ENCODE assay signal across 27 mouse cellular contexts in genomic region chr11:119093322-119093721, GRCm38 (mm10). TPM values are rescaled to one million over a fixed set of nuclear protein-coding genes. Genes with fewer than 3 reads are reported as not detected.
DNase-seq lines count a peak whose midpoint lies in the region; ATAC-seq and TF ChIP-seq lines count a peak whose summit lies in the region.
"Had no signal": no experiment of that assay in that cellular context is flagged by ENCODE, and none has a peak within 500 bp of the region (broad histone marks: within the 10 kb centered on the region; RNA-seq: fewer than 3 reads in every experiment).

No protein-coding gene starts in this region.

- peak; percentile 82 for DNase-seq in 416B (ENCODE audit: low read depth)
- no peak for DNase-seq in CH12.LX (ENCODE audit: extremely low read depth)
- no peak for DNase-seq in adrenal gland, postnatal 36 days
- no peak for DNase-seq in lung, postnatal 0 days (ENCODE audit: low spot score)
- no peak for DNase-seq in frontal cortex, postnatal 10 days (ENCODE audit: low spot score in 2 of 2)
- DNase-seq: adrenal gland, adult 2 months; adrenal gland, postnatal 10 days; adrenal gland, postnatal 25 days; B cell, adult 2 months; cerebellum, adult 11-12 months; cerebellum, adult 2 months; cerebellum, adult 9-10 months; cerebellum, postnatal 10 days; cerebellum, postnatal 25 days; embryo, embryonic 11 days had no signal

- peak; percentile 81 for TF ChIP-seq EP300 in CH12.LX (IDR thresholded peaks at IDR 0.05; ENCODE audit: low read length)
- no peak for TF ChIP-seq EP300 in lung, postnatal 0 days (IDR thresholded peaks at IDR 0.05)

- H3K9ac ChIP-seq in CH12.LX (ENCODE audit: insufficient read depth, low read depth), result no peak overlapping the region
- no peak overlapping the region for H3K9ac ChIP-seq in neural tube, embryonic 15.5 days (replicated peaks)
- H3K9ac ChIP-seq in lung, postnatal 0 days (replicated peaks; ENCODE audit: low read depth), result no peak overlapping the region
- H3K9ac ChIP-seq: embryonic facial prominence, embryonic 13.5 days; embryonic facial prominence, embryonic 15.5 days; forebrain, embryonic 12.5 days had no signal

- dilution Hi-C loops in CH12.LX (cut with MboI; ENCODE audit: extremely low pct_ligation_motif_present, extremely low pct_unique_long_range_greater_than_20kb, low sequenced_read_pairs), result no loop called here

- no peak; the same call in 1 of the 2 replicates for TF ChIP-seq RAD21 in CH12.LX (IDR thresholded peaks at IDR 0.05; ENCODE audit: low read depth, low read length)

- TF ChIP-seq POLR2A in CH12.LX (IDR thresholded peaks at IDR 0.05; ENCODE audit: low read depth, low read length), result no peak

- H3K4me1 ChIP-seq in CH12.LX (ENCODE audit: control insufficient read depth in 1 of 2, insufficient read depth in 2 of 2), result peaks cover 5 to 50% of the 10 kb centered on the region in 2 experiments; a peak in 3 of 4 replicates
- H3K4me1 ChIP-seq in neural tube, embryonic 15.5 days, result peaks cover 37% of the 10 kb centered on the region
- H3K4me1 ChIP-seq in lung, postnatal 0 days (ENCODE audit: insufficient read depth, low read depth, low read length), result peaks cover 21% of the 10 kb centered on the region

- in situ Hi-C loops in CH12.LX (cut with MboI; ENCODE audit: low pct_ligation_motif_present, low pct_unique_long_range_greater_than_20kb, low sequenced_read_pairs), result loop anchor here (5.0 kb wide), 3 partner anchors 34 to 99 kb away; no protein-coding TSS in a partner anchor

- no peak overlapping the region for H3K27ac ChIP-seq in CH12.LX (ENCODE audit: insufficient read depth, low read depth)
- H3K27ac ChIP-seq in neural tube, embryonic 15.5 days (replicated peaks), result no peak overlapping the region
- no peak overlapping the region for H3K27ac ChIP-seq in lung, postnatal 0 days (ENCODE audit: low read length)
- H3K27ac ChIP-seq: embryonic facial prominence, embryonic 13.5 days; embryonic facial prominence, embryonic 15.5 days; forebrain, embryonic 10.5 days; forebrain, embryonic 12.5 days had no signal

- H3K4me2 ChIP-seq in CH12.LX (ENCODE audit: insufficient read depth, low read depth, poor library complexity, severe bottlenecking), result no peak overlapping the region
- H3K4me2 ChIP-seq in neural tube, embryonic 15.5 days, result no peak overlapping the region
- no peak overlapping the region for H3K4me2 ChIP-seq in lung, postnatal 0 days (replicated peaks; ENCODE audit: low read depth, low read length)
- H3K4me2 ChIP-seq: embryonic facial prominence, embryonic 13.5 days; embryonic facial prominence, embryonic 15.5 days; forebrain, embryonic 12.5 days had no signal

- TF ChIP-seq CTCF in CH12.LX (conservative IDR thresholded peaks at IDR 0.05 in 1 of 2, IDR thresholded peaks at IDR 0.05 in 1 of 2; ENCODE audit: low read depth in 2 of 2, low read length in 2 of 2), result no peak
- no peak for TF ChIP-seq CTCF in lung, postnatal 0 days (IDR thresholded peaks at IDR 0.05)

- H3K79me2 ChIP-seq in CH12.LX (replicated peaks; ENCODE audit: control insufficient read depth, extremely low read depth, insufficient read depth, poor library complexity, severe bottlenecking), result no peaks in the 10 kb centered on the region

- H3K9me3 ChIP-seq in CH12.LX (replicated peaks; ENCODE audit: low read length), result no peaks in the 10 kb centered on the region
- H3K9me3 ChIP-seq in neural tube, embryonic 15.5 days (replicated peaks), result no peaks in the 10 kb centered on the region
- H3K9me3 ChIP-seq in lung, postnatal 0 days (ENCODE audit: low read length), result no peaks in the 10 kb centered on the region
- H3K9me3 ChIP-seq: embryonic facial prominence, embryonic 13.5 days; embryonic facial prominence, embryonic 15.5 days; forebrain, embryonic 10.5 days; forebrain, embryonic 12.5 days had no signal

- ATAC-seq in common myeloid progenitor, adult 5-6 weeks (replicated peaks; ENCODE audit: low read depth, poor library complexity, severe bottlenecking), result peak; percentile 33; the same call in 1 of the 2 replicates
- peak; percentile 11; the same call in 1 of the 2 replicates for ATAC-seq in megakaryocyte, adult 5-6 weeks (ENCODE audit: poor library complexity, severe bottlenecking)
- no peak for ATAC-seq in neural tube, embryonic 15.5 days (ENCODE audit: low FRiP score)
- no peak for ATAC-seq in lung, postnatal 0 days
- ATAC-seq: CD4-positive, CD25-positive, alpha-beta regulatory T cell, adult 4 months; forebrain, embryonic 14.5 days; forebrain, embryonic 16.5 days; Patski had no signal

- peaks cover 47% of the 10 kb centered on the region for H3K27me3 ChIP-seq in CH12.LX (replicated peaks)
- peaks cover 20% of the 10 kb centered on the region for H3K27me3 ChIP-seq in neural tube, embryonic 15.5 days (replicated peaks)
- H3K27me3 ChIP-seq in lung, postnatal 0 days (replicated peaks; ENCODE audit: insufficient read depth, low read length), result no peaks in the 10 kb centered on the region
- H3K27me3 ChIP-seq: Patski had no signal

- no peak overlapping the region for H3K4me3 ChIP-seq in CH12.LX (replicated peaks in 1 of 3; ENCODE audit: low read depth in 2 of 3, low read length in 2 of 3, poor library complexity in 1 of 3)
- no peak overlapping the region for H3K4me3 ChIP-seq in neural tube, embryonic 15.5 days (replicated peaks)
- H3K4me3 ChIP-seq in lung, postnatal 0 days (ENCODE audit: low read depth, low read length), result no peak overlapping the region
- H3K4me3 ChIP-seq: embryonic facial prominence, embryonic 13.5 days; embryonic facial prominence, embryonic 15.5 days; erythroblast, embryonic 14.5 days; forebrain, embryonic 10.5 days; forebrain, embryonic 12.5 days had no signal

- 67% methylated on average over 1 of the region's 1 CpGs for WGBS in neural tube, embryonic 15.5 days
- WGBS in lung, postnatal 0 days, result 50% methylated on average over 1 of the region's 1 CpGs

- H3K36me3 ChIP-seq in CH12.LX (replicated peaks in 1 of 2; ENCODE audit: control insufficient read depth in 1 of 2, insufficient read depth in 1 of 2, low read length in 1 of 2), result no peaks in the 10 kb centered on the region
- H3K36me3 ChIP-seq in neural tube, embryonic 15.5 days, result no peaks in the 10 kb centered on the region
- H3K36me3 ChIP-seq in lung, postnatal 0 days (ENCODE audit: insufficient read depth, low read length), result no peaks in the 10 kb centered on the region
- H3K36me3 ChIP-seq: embryonic facial prominence, embryonic 13.5 days; embryonic facial prominence, embryonic 15.5 days; forebrain, embryonic 10.5 days; forebrain, embryonic 12.5 days had no signal

TF ChIP-seq in CH12.LX, 34 proteins besides CTCF, POLR2A, EP300 and RAD21:
- TF ChIP-seq ETS1 (conservative IDR thresholded peaks at IDR 0.05; ENCODE audit: low read depth, low read length) (peak; percentile 68), HCFC1 (IDR thresholded peaks at IDR 0.05; ENCODE audit: low read depth, low read length) (no peak), MAZ (IDR thresholded peaks at IDR 0.05; ENCODE audit: low read depth, low read length) (peak; percentile 70), TCF12 (IDR thresholded peaks at IDR 0.05; ENCODE audit: low read depth, low read length) (0 out of 2 replicates have a peak, but pooled peaks have one; percentile 36), ELF1 (IDR thresholded peaks at IDR 0.05; ENCODE audit: low read depth, low read length) (0 out of 2 replicates have a peak, but pooled peaks have one; percentile 12), IRF4 (IDR thresholded peaks at IDR 0.05; ENCODE audit: low read depth, low read length) (peak; percentile 43; the same call in 1 of the 2 replicates), SMC3 (IDR thresholded peaks at IDR 0.05; ENCODE audit: low read depth, low read length) (no peak), ZC3H11A (IDR thresholded peaks at IDR 0.05; ENCODE audit: low read depth, low read length) (no peak), BHLHE40 (IDR thresholded peaks at IDR 0.05; ENCODE audit: low read depth, low read length) (peak; percentile 36; the same call in 1 of the 2 replicates), MEF2A (IDR thresholded peaks at IDR 0.05; ENCODE audit: borderline replicate concordance, low read depth, low read length) (0 out of 2 replicates have a peak, but pooled peaks have one; percentile 19), CHD2 (IDR thresholded peaks at IDR 0.05; ENCODE audit: low read length) (peak; percentile 56; the same call in 1 of the 2 replicates)

RNA-seq across cellular contexts. Expression of gene Cbx4, which starts 7.3 kb away (rescaled TPM):
- 30.6 and 40.4 TPM in 2 replicates for total RNA-seq in CH12.LX (2012; rRNA removed)
- 11.4 and 15.0 TPM in 2 replicates for total RNA-seq in CH12.LX (2014; rRNA removed)
- polyA plus RNA-seq in CH12.LX (2012; ENCODE audit: insufficient read length, low read depth), result 26.0 and 29.8 TPM in 2 replicates
- 11.3 and 24.6 TPM in 2 replicates for total RNA-seq in common myeloid progenitor, adult 5-6 weeks (2017)
- 15.3 and 15.5 TPM in 2 replicates for total RNA-seq in megakaryocyte, adult 5-6 weeks (2015)
- 18.0 and 18.4 TPM in 2 replicates for total RNA-seq in megakaryocyte, adult 5-6 weeks (2017)
- total RNA-seq in adrenal gland, postnatal 36 days (2021), result 100 to 1,000 TPM; 200 to 332 TPM
- polyA plus RNA-seq in neural tube, embryonic 15.5 days (2015; fragmentation: Nextera tagmentation; extraction: Ambion mirVana), result 20.2 and 24.2 TPM in 2 replicates
- polyA plus RNA-seq in lung, postnatal 0 days (2015; fragmentation: Nextera tagmentation; extraction: Ambion mirVana), result 8.9 and 9.7 TPM in 2 replicates

RNA-seq across cellular contexts. Expression of gene Cbx8, which starts 52.6 kb away (rescaled TPM):
- total RNA-seq in CH12.LX (2012; rRNA removed), result 8.5 and 10.2 TPM in 2 replicates
- total RNA-seq in CH12.LX (2014; rRNA removed), result 6.2 and 7.7 TPM in 2 replicates
- polyA plus RNA-seq in CH12.LX (2012; ENCODE audit: insufficient read length, low read depth), result 6.0 and 7.5 TPM in 2 replicates
- total RNA-seq in common myeloid progenitor, adult 5-6 weeks (2017), result 1.4 and 2.5 TPM in 2 replicates
- 3.2 and 5.6 TPM in 2 replicates for total RNA-seq in megakaryocyte, adult 5-6 weeks (2015)
- total RNA-seq in megakaryocyte, adult 5-6 weeks (2017), result 3.0 and 3.6 TPM in 2 replicates
- total RNA-seq in adrenal gland, postnatal 36 days (2021), result 10 to 100 TPM; 21.4 to 21.5 TPM
- 7.2 and 7.3 TPM in 2 replicates for polyA plus RNA-seq in neural tube, embryonic 15.5 days (2015; fragmentation: Nextera tagmentation; extraction: Ambion mirVana)
- 9.4 and 9.8 TPM in 2 replicates for polyA plus RNA-seq in lung, postnatal 0 days (2015; fragmentation: Nextera tagmentation; extraction: Ambion mirVana)

Comparison
In these comparisons a context has a peak if more than half of its experiments do, and no peak if none do; other contexts are left out.
1. ATAC-seq: peak in common myeloid progenitor, adult 5-6 weeks (single experiment) and megakaryocyte, adult 5-6 weeks (single experiment); none in neural tube, embryonic 15.5 days (single experiment) and lung, postnatal 0 days (single experiment).